Mouse (Mus musculus) ovary, adult 10 weeks (tissue): Measurements from ENCODE around the gene Rbm12. TPM values are rescaled to one million over a fixed set of nuclear protein-coding genes. Genes with fewer than 3 reads are reported as not detected.

Source experiments
- polyA plus RNA-seq: library from polyadenylated mRNA; stranded (reverse); fragments of 350-450 nt; fragmentation: Illumina TruSeq; extraction: RNeasy Lipid Tissue Mini Kit (QIAGEN cat#74804); gene quantifications from one replicate; pipeline ENCODE4 v1.2.3, GENCODE M21; 2014

Gene Rbm12
- polyA plus RNA-seq: 40.5 TPM

GRCm38 (mm10) chr2:156111358-156112079 is at the start of gene Rbm12, which contains the start of gene Cpne1:
Gene Rbm12, minus strand, starts transcription at chr2:156111978.
Gene Cpne1, minus strand, starts transcription at chr2:156111965.

GRCm38 (mm10) chr2:156143953-156144724 is 32.4 kb upstream of the Rbm12 start, which contains the start of the genes Romo1 and Nfs1:
Gene Romo1, plus strand, starts transcription at chr2:156144039.
Gene Nfs1, minus strand, starts transcription at chr2:156144186.

GRCm38 (mm10) chr2:156126992-156127391 is 15.2 kb upstream of the Rbm12 start, which contains the start of gene Gm28036:
Gene Gm28036, minus strand, starts transcription at chr2:156127092.

GRCm38 (mm10) chr2:156065099-156066041 is 46.4 kb downstream of the Rbm12 start, which contains the start of gene Spag4:
Gene Spag4, plus strand, starts transcription at chr2:156065175.

GRCm38 (mm10) chr2:156052816-156053215 is 59.0 kb downstream of the Rbm12 start, which contains the start of gene Fer1l4:
Gene Fer1l4, minus strand, starts transcription at chr2:156052947.

Other genes starting within 250 kb of the Rbm12 start
- 36.9 TPM for gene Uqcc1, start 181.7 kb downstream of the Rbm12 start, polyA plus RNA-seq
- not detected for gene Gm15557, start 171.2 kb downstream of the Rbm12 start, polyA plus RNA-seq
- gene Gdf5, start 166.6 kb downstream of the Rbm12 start, polyA plus RNA-seq: not detected
- 2.1 TPM for gene Cep250, start 155.5 kb downstream of the Rbm12 start, polyA plus RNA-seq
- 0.48 TPM for gene 6430550D23Rik, start 104.0 kb downstream of the Rbm12 start, polyA plus RNA-seq
- 18.9 TPM for gene Ergic3, start 103.9 kb downstream of the Rbm12 start, polyA plus RNA-seq
- gene Fer1l4, start 59.0 kb downstream of the Rbm12 start, polyA plus RNA-seq: not detected
- gene Spag4, start 46.8 kb downstream of the Rbm12 start, polyA plus RNA-seq: 0.14 TPM
- gene Cpne1, start within 50 bp of the Rbm12 start, polyA plus RNA-seq: 40.4 TPM
- gene Gm28036, start 15.1 kb upstream of the Rbm12 start, polyA plus RNA-seq: 27.3 TPM
- 2.8 TPM for gene Romo1, start 32.1 kb upstream of the Rbm12 start, polyA plus RNA-seq
- gene Nfs1, start 32.2 kb upstream of the Rbm12 start, polyA plus RNA-seq: 56.0 TPM
- 664 TPM for gene Rbm39, start 68.3 kb upstream of the Rbm12 start, polyA plus RNA-seq
- gene Phf20, start 84.5 kb upstream of the Rbm12 start, polyA plus RNA-seq: 65.0 TPM
- 0.48 TPM for gene Cnbd2, start 200.3 kb upstream of the Rbm12 start, polyA plus RNA-seq
- not detected for gene Scand1, start 200.7 kb upstream of the Rbm12 start, polyA plus RNA-seq